Mouse (Mus musculus) embryo, embryonic 10 days (tissue): ENCODE results near the gene Ms4a3.

Experiments
- DNase-seq: peaks from one replicate; pipeline ENCODE4 v3.0.0-alpha.2; 2015; ENCODE audit warnings: low spot score

Gene Ms4a3

DNA sequence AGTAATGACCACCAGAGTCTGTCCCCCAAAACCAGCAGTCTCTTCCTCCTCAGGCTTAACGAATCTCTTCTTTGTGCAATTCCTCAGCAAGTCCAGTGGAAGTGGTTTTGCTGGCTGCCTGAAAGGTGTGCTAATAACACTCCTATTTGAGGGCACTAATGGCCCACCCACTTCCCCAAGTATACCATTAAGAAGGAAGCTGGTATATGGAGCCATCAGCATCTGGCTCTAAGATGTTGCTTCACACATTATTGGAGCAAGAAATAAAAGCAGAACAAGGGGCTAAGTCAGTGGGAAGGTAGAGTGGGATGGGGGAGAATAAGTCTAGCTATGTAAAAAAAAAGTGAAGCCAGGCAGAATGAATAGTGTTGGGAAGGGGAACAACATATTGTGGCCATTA is at the start of gene Ms4a3:
Gene Ms4a3, minus strand, starts transcription at position 120 of the 400 bp plus-strand sequence.
- DNase-seq: no peak

DNA sequence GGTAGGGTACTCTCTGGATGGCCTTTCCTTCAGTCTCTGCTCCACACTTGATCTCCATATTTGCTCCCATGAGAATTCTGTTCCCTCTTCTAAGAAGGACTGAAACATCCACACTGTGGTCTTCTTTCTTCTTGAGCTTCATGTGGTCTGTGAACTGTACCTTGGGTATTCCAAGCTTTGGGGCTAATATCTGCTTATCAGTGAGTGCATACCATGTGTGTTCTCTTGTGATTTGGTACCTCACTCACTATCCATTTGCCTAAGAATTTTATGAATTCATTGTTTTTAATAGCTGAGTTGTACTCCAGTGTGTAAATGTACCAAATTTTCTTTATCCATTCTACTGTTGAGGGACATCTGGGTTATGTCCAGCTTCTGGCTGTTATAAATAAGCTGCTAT is 20.9 kb upstream of the Ms4a3 start:
- no peak for DNase-seq

DNA sequence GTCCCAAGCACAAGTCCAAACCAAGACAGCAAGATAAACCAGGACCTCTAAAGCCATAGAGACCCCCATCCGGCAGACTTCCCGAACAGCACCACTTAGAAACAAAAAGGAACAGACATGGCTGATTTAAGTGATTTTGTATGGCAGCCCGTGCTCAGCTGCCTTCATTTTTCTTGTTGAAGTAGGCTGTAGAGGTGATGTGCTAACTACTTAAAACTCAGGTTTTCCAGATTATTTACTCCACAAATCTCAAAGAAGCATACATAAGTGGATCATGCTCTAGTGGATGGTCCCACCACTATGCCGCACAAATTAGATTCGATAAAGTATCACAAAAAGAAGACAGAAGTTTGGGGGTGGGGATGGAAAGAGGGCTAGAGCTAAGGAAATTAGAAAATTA is 19.8 kb upstream of the Ms4a3 start, which contains the start of gene Oosp2:
Gene Oosp2, minus strand, starts transcription at position 101 of the 400 bp plus-strand sequence.
- DNase-seq: no peak

DNA sequence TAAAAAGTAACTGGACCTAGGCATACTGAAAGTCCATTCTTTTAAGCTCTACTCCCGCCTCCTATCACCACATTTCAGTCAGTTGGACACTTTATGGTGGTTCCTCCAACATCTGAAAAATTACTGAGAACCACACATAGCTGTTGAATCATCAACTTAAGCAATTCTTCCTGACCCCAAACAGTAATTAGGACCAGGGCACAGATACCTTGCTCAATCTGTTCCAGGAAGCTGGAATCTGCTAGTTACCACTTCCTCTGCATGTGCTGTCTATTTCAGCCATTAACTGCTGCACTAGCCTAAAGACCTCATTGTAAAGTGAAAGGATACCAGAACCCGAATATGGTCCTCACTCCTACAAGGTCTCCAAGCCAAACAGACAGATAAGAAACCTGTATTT is 18.5 kb upstream of the Ms4a3 start:
- DNase-seq: no peak

DNA sequence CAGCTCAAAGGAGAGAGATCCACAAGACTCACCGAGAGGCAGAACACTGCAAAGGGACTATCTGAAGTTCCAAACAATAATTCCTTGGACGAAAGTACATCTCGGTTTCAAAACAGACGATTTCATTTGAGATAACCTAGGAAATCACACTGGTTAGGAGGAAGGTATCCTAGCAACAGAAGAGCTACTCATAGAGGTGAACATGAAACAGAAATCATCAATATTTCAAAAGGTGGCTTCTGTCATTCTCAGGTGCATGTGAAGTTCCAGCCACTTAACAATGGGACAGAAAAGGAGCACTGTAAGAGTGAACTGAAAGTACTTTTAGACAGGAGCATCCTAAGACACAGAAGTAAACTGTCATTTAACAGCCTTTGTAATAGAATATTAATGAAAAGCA is 8.9 kb upstream of the Ms4a3 start:
- no peak for DNase-seq

DNA sequence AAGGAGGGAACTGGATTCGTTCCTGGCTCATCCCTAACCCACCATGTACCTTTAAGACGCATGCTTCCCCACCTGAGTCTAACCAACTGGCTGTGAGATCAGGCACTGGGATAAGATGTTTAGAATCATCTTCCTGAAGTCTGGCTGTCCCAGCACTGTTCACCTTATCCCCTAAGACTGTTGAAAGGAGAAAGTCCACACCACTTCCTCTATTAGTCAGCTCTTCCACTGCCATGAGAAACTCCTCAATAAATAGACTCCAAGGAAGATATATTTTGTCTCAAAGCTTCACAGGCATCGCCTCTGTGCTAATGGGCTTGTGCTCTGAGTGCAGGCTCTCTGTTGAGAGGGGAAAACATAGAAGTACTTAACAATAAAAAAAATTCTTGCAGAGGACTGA is 5.5 kb upstream of the Ms4a3 start:
- DNase-seq: no peak

DNA sequence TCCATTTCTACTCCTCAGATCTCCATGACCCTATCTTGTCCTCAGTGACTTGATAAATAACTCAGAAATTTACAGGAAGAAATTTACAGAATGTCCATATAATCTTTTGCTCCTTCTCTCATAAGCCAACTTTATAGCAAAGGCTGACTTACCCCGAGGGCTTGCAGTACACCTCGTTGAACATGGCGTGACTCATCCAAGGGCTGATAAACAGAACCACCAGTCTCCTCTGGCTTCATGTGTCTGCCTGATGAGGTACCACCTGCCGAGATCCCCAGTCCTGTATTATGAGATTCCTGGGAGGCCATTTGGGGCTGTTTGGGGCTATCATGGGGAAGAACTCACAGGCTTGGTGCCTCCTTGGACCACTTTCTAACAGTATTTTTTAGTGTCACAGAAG is 1.6 kb downstream of the Ms4a3 start:
- DNase-seq: no peak

DNA sequence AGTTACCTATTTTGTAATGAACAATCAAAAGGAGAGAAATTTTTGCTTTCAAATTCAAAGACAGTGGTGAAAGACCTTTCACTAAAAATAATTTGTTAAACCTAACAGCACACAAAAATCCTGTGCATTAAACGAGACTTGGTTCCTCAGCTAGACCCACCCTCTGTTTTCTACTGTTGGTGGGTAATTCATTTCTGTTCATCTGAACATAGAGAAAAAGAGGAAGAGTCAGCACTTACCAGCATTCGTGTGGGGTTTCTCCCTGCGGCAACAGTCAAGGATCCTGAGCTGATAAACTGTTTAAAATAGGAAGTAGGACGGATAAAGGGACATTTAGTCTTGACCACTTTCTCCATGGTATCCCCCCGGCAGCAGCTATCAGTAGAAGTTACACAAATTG is 5.1 kb downstream of the Ms4a3 start:
- no peak for DNase-seq

DNA sequence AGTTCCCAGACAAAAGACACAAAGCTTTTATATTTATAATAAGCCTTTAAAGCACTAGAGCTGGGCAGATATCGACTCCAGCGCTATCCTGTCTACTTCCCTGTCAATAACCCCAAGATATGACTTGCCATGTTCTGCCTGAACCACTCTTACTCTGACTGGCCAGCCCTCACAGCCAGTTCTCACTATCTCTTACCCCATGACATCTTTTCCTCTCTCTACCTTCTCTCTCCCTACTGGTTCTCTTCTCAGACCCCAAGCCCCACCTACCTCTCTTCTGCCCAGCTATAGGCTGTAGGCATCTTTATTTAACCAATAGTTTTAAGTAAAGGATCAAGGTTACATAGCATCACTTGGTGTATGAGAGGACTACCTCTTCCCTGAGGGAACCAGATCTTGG is 6.3 kb downstream of the Ms4a3 start:
- DNase-seq: no peak

DNA sequence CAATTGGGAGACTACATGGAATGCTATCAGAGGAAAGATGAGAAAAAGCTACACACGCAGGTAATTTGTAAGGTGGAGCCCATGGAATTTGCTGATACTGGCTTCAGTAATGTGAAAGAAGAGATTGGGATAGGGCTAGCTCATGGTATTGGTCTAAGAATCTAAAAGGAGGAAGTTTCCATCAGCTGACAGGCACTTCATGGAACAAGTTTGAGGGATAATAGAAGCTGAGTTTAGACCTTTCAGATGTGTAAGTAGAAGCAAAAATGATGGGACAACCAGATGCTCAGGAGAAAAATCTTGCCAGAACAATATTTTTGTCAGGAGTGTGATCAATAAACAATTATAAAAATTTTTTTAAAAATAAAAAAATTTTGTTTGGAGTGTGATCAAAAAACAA is 6.9 kb downstream of the Ms4a3 start:
- DNase-seq: no peak

DNA sequence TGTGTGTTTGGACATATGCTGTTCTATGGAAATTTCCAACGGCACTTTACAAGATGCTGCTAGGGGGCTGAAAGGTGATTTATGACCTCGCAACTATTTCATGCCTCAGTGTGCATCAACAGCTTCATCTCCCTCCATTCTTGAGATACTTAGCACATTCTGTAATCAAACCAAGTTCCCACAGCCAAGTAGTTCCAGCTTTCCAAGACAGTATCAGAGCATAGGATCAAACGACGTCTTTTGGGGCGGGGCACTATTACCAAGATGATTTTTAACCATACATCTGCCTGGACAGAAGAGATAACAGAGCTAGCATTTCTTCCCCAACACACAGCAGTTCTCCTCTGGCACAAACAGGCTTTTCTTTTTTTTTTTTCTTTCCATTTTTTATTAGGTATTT is 15.4 kb downstream of the Ms4a3 start:
- no peak for DNase-seq

DNA sequence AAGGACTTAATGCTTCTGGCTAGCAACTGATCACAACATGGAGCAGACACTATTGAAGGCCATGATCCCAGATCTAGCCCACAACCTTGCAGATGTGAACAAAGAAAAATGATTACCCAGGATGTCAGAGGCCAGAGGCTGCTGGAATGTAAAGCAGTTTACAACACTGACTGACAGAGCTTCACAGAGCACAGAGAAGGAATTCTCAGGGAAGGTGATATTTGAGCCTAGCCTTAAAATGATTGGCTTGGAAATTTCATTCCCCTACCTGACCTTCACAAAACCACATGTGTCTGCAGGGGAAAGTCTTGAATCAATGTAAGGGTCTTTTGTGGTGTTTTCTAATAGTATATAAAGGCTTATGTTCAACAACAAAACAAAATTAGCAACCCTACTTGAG is 15.9 kb downstream of the Ms4a3 start:
- DNase-seq: peak; percentile 8

DNA sequence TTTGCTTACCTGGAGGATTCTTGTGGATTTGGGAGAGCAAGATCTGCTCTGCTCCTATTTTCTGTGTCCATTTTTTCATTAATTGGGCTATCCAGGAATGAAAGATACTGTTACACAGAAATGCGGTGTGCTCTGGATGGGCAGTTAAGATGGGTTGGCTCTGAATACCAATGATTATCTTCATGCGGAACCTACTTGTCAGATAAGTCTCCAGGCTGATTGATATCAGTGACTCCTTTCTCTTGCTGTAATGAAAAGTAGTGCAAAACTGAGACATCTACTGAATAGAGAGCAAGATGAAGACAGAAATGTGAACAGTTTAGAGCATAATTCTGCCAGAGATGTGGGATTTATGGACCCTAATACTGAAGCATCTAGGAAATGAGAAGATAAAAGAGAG is 17.1 kb downstream of the Ms4a3 start, which contains the start of gene Ms4a2:
Gene Ms4a2, minus strand, starts transcription at position 169 of the 400 bp plus-strand sequence.
- DNase-seq: no peak

DNA sequence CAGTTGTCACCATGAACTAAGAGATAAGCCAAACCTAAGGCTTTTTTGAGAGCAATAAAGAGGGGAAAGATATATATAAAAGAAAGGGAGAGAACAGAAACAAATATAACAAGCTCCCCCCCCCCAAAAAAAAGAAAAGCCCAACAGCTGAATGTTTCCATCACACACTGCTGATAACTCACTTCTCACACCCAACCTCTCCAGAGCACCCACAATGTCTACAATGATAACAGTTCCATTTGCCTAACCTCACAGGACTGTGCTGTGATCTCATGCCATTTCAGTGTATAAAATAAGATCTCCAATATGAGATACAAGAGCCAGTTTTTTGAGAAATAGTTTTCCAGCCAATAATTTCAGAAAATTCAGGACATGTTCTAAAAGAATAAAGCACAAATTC is 22.7 kb downstream of the Ms4a3 start:
- no peak for DNase-seq

DNA sequence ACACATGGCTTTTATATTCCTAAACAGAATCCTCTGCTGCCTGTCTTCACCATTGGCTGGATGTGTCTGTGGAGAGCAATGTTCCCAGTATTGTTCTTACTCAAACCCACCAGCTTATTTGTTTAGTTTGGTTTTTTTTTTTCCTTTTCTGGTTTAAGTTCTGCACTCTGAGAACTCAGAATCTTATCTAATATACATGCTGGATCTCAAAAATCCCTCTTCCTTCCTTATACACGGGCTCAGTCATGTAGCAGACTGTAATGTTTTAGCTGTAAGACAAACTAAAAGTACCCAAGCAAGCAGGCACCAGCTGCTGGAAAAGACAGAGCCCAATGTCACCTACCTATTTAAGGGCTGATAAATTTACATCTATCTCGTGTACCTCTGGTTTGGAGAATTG is 25.8 kb downstream of the Ms4a3 start:
- DNase-seq: no peak

DNA sequence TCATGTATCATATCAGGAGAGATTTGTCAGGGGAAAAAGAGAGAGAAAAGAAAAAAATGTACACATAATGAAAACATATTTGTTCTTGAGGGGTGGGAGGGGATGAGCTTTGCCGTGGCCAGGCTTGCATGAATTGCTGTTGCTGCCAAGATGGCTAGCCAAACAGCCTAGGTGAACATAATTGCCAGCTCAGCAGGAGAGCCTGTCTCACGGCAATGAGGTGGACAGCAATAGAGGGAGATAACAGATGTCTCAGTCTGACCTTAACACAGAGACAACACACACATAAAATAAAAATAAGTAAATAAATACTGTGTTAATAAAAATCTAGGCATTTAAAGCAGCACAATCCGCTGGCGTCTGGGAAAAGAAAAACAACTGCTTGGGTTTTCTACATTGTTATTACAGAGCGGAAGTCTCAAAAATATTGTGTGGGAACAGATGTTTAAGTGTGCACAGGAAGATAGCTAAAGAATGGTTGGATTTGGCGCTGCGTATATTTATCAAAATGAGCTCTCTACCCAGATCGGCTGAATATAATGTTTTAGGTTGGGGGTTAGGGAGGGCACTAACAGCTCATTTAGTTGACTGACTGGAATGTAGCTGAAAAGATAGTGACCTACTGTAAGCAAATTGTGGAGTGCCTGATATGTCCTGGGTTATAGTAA is 26.7 kb downstream of the Ms4a3 start:
- DNase-seq: no peak

DNA sequence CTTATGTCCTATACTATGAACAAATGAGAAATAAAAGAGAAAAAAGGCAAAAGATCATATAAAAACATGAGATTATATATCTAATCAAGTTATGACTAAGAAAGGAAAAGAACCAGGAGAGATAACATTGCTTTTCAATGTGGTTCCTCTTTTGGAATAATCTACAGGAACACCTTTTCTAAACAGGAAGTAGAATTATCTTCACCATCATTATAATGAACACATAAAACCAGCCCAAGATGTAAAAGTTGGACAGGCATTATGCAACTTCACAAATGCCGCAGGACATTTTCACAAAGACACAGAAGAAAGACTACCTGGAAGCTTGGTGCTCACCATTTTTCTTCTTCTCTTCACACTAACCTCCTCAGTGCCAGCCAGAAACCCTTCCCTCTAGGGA is 27.6 kb downstream of the Ms4a3 start:
- no peak for DNase-seq

DNA sequence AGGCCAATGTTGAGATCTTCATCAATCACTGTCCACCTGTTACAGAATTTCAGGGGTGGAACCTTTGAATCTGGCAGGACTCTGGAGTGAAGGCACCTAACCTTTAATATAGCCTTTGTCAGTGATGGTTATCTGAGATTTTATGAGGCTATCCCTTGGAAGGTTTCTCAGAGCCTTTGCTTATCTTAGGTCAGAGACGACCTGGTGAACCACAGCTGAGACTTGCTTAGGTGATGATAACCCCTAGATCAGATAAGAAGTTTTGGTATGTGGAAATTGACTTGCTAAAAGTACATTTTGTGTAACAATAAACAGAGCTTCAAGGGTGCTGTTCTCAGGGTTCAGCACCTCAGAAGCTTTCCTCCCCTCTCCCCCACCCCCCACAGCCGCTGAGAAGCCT is 28.4 kb downstream of the Ms4a3 start:
- peak; percentile 25 for DNase-seq

DNA sequence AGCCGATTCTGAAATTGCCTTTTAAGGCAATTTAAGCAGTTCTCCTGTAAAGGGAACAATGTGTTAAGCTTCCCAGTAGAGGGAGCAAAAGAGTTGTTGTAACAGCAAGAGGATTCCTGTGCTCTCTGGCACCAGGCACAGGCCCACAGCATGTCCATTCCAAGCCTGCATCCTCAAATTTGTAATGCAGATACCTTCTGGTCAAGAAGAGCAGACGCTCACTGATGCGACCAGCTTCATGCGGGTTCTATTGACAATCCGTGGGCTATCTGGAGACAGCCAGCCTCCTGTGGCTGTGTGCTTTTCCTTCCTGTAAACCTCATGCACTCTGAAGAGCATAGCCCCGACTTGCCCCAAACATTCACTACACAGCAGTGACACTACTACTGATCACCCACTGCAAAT is 29.1 kb downstream of the Ms4a3 start:
- peak; percentile 84 for DNase-seq

DNA sequence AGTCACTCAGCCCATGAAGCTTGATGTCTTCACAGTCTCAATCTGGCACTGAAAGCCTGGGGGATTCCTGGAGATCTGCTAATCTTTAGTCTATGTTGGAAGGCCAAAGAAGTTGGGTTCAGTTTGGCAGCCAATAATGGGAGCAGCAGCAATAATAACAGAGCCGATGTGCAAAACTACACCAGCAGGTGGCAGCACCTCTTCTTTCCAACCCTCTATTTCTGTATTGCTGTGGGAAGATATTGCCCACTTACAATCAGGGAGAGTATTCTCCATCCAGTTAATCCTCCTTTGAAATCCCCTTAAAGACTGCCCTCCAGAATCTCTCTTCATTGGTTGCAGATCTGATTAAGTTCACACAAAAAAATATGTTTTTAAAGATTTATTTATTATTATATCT is 32.5 kb downstream of the Ms4a3 start:
- DNase-seq: peak; percentile 51

DNA sequence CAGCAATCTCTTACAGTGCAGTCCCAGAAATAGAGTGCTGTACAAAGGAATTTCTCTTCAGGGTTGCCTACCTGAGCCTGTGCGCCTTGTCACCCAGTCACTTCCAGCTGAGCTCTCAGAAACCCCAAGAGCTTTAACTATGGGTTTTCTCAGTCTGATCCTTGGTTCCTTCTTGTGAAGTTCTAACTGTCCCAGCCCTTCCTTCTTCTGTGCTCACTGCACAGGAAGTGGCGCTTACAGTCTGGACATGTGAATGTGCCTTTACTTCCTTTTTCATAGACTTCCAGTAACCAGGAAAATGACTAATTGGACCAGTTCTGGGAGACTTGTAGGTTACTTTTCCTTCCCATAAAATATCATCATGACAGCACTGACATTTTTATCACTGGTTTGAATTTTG is 36.0 kb downstream of the Ms4a3 start, which contains the start of gene Ms4a6d:
Gene Ms4a6d, minus strand, starts transcription at position 247 of the 400 bp plus-strand sequence.
- DNase-seq: no peak

DNA sequence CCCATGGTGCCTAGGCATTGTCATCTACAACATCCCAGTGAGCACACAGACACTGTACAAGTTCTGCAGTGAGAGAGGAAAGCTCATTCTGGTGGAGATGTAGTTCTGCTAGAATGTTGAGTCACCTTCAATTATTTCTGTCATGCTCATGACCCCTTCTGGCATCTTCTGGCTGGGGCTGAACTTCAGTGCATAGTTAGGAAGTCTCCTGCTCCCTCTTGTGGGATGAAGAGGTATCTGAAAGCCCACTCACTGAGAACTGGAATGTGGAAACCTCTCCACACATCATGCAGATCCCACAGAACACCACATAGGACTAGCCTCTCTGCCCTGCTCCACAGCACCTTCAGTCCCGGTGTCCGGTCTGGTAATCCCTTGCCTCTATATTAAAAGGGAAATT is 38.6 kb downstream of the Ms4a3 start:
- DNase-seq: peak; percentile 56

DNA sequence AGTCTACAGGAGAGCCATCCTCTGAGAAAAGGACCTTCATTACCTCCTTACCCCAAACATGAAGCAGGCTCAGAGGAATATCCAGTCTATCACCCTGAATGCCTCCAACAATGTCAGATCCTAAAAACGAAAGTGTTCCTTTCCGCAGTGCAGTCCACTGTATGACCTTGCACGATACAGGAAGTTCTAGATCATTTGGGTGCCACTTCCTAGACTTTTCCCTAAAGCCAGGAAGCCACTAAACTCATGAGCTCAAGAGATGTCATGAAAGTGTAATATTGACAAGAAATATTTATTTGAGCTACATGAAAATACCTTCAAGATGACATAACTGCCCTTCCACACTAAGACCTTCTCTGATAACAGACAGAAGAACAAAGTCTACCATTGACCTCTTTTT is 39.3 kb downstream of the Ms4a3 start:
- DNase-seq: no peak

DNA sequence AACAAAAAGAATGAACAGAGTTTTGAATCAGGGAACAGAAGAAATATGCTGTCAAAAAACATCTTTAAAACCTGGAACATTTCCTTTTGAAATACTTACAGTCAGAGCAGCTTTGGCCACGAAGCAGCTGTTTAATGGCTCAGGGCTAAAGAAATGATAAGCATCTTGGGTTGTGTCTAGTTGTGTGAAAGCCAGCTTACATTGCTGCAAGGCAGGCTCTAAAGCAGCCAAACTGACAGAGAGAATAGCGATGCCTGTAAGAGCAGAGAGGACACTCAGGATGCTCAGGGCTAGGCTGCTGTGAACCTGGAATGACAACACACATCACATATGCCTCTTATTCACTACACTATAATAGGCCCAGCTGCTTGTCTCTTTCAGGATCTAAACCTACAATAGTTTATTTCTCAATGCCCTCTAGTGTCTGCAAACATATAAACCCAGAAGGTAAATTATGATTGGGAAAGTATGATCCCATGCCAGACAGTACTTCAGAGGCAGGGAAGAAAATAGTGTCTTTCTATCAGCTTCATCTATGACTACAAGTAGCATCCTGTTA is 50.7 kb downstream of the Ms4a3 start:
- no peak for DNase-seq
